Mouse (Mus musculus) heart, postnatal 0 days (tissue): ENCODE measurements around the gene Gnao1.

Experiments
- CTCF ChIP-seq: IDR thresholded peaks from 2 replicates; pipeline ENCODE4 v1.5.1; 2016; ENCODE audit warnings: antibody characterized with exemption, control low read depth, low read depth
- EP300 ChIP-seq: IDR thresholded peaks from 2 replicates; pipeline ENCODE4 v1.6.1; 2016; ENCODE audit warnings: antibody characterized with exemption, low read depth

GRCm38 (mm10) chr8:94010101-94010705 is 200.4 kb downstream of the Gnao1 start:
- TF ChIP-seq CTCF (no peak), EP300 (no peak)
